Comparison of ENCODE assay signal across 13 mouse cellular contexts in genomic region chr8:89387295-89387694, GRCm38 (mm10).
A peak's percentile ranks its signal among the peaks of the same experiment; 100 is the strongest.
DNase-seq lines count a peak whose midpoint lies in the region; ATAC-seq and TF ChIP-seq lines count a peak whose summit lies in the region.
"Had no signal": no experiment of that assay in that cellular context is flagged by ENCODE, and none has a peak within 500 bp of the region (broad histone marks: within the 10 kb centered on the region; RNA-seq: fewer than 3 reads in every experiment).

No protein-coding gene starts in this region.

- H3K9ac ChIP-seq in kidney, embryonic 14.5 days (ENCODE audit: low read depth, low read length) = no peak overlapping the region
- H3K9ac ChIP-seq in hindbrain, embryonic 13.5 days = no peak overlapping the region
- no peak overlapping the region for H3K9ac ChIP-seq in neural tube, embryonic 12.5 days
- H3K9ac ChIP-seq: limb, embryonic 15.5 days had no signal

- DNase-seq in kidney, adult 9 months = no peak
- DNase-seq in embryo, embryonic 9.5 days (ENCODE audit: extremely low spot score) = peak; percentile 45
- no peak for DNase-seq in left cerebral cortex, adult 2 months (ENCODE audit: extremely low spot score in 1 of 2, low spot score in 2 of 2)
- DNase-seq in urinary bladder, adult 2 months (ENCODE audit: low spot score) = no peak
- DNase-seq in urinary bladder, adult 18-20 months (ENCODE audit: low spot score in 2 of 2) = no peak
- DNase-seq: heart, postnatal 10 days; kidney, adult 18-20 months had no signal

- H3K4me3 ChIP-seq in kidney, embryonic 14.5 days (ENCODE audit: low read length) = no peak overlapping the region
- H3K4me3 ChIP-seq in hindbrain, embryonic 13.5 days = no peak overlapping the region
- no peak overlapping the region for H3K4me3 ChIP-seq in neural tube, embryonic 12.5 days
- no peak overlapping the region for H3K4me3 ChIP-seq in left cerebral cortex, adult 2 months
- H3K4me3 ChIP-seq: limb, embryonic 15.5 days had no signal

- no peak for TF ChIP-seq CTCF in left cerebral cortex, adult 2 months (IDR thresholded peaks at IDR 0.05)

- H3K9me3 ChIP-seq in kidney, embryonic 14.5 days (ENCODE audit: control insufficient read depth, low read length) = no peaks in the 10 kb centered on the region
- no peaks in the 10 kb centered on the region for H3K9me3 ChIP-seq in hindbrain, embryonic 13.5 days
- H3K9me3 ChIP-seq in neural tube, embryonic 12.5 days = no peaks in the 10 kb centered on the region
- H3K9me3 ChIP-seq: limb, embryonic 15.5 days had no signal

- no peaks in the 10 kb centered on the region for H3K27me3 ChIP-seq in kidney, embryonic 14.5 days (ENCODE audit: control insufficient read depth, insufficient read depth, low read length)
- H3K27me3 ChIP-seq in hindbrain, embryonic 13.5 days = peaks cover 5% of the 10 kb centered on the region; the same call in 1 of the 2 replicates
- no peaks in the 10 kb centered on the region for H3K27me3 ChIP-seq in neural tube, embryonic 12.5 days (replicated peaks)

- WGBS in kidney, embryonic 14.5 days = 3% methylated on average over 8 of the region's 8 CpGs
- 10% methylated on average over 8 of the region's 8 CpGs for WGBS in hindbrain, embryonic 13.5 days
- WGBS in neural tube, embryonic 12.5 days = 5% methylated on average over 8 of the region's 8 CpGs

- peak overlapping the region; percentile 37; the same call in 1 of the 2 replicates for H3K27ac ChIP-seq in kidney, embryonic 14.5 days (ENCODE audit: low read depth, low read length)
- H3K27ac ChIP-seq in hindbrain, embryonic 13.5 days = no peak overlapping the region
- peak overlapping the region; percentile 2; the same call in 1 of the 2 replicates for H3K27ac ChIP-seq in neural tube, embryonic 12.5 days
- no peak overlapping the region; the same call in 1 of the 2 replicates for H3K27ac ChIP-seq in left cerebral cortex, adult 2 months
- H3K27ac ChIP-seq: limb, embryonic 15.5 days had no signal

- H3K4me1 ChIP-seq in kidney, embryonic 14.5 days (ENCODE audit: control insufficient read depth, insufficient read depth, low read length) = peaks cover 41% of the 10 kb centered on the region
- H3K4me1 ChIP-seq in hindbrain, embryonic 13.5 days (replicated peaks) = peaks cover 31% of the 10 kb centered on the region
- H3K4me1 ChIP-seq in neural tube, embryonic 12.5 days = peaks cover 52% of the 10 kb centered on the region

- H3K36me3 ChIP-seq in kidney, embryonic 14.5 days (ENCODE audit: control insufficient read depth, insufficient read depth, low read length) = no peaks in the 10 kb centered on the region
- no peaks in the 10 kb centered on the region for H3K36me3 ChIP-seq in hindbrain, embryonic 13.5 days
- no peaks in the 10 kb centered on the region for H3K36me3 ChIP-seq in neural tube, embryonic 12.5 days
- H3K36me3 ChIP-seq: limb, embryonic 15.5 days had no signal

- ATAC-seq in kidney, embryonic 14.5 days (ENCODE audit: low FRiP score, low TSS enrichment) = 0 out of 2 replicates have a peak, but pooled peaks have one; percentile 12
- 0 out of 2 replicates have a peak, but pooled peaks have one; percentile 36 for ATAC-seq in hindbrain, embryonic 13.5 days (ENCODE audit: low FRiP score)
- ATAC-seq in neural tube, embryonic 12.5 days (ENCODE audit: low FRiP score, low read depth) = 0 out of 2 replicates have a peak, but pooled peaks have one; percentile 6
- ATAC-seq: activated CD4-positive, CD25-positive, alpha-beta regulatory T cell, adult 4 months; lung, postnatal 0 days had no signal

- intact Hi-C loops in left cerebral cortex, adult 2 months (cut with DNase I) = no loop called here

- peak overlapping the region; percentile 0; the same call in 1 of the 2 replicates for H3K4me2 ChIP-seq in kidney, embryonic 14.5 days (replicated peaks; ENCODE audit: low read depth, low read length)
- peak overlapping the region; percentile 31 for H3K4me2 ChIP-seq in hindbrain, embryonic 13.5 days
- H3K4me2 ChIP-seq in neural tube, embryonic 12.5 days (replicated peaks) = peak overlapping the region; percentile 42
- H3K4me2 ChIP-seq: limb, embryonic 15.5 days had no signal

Comparison
In these comparisons a context has a peak if more than half of its experiments do, and no peak if none do; other contexts are left out.
1. H3K27ac ChIP-seq: peak in kidney, embryonic 14.5 days (single experiment) and neural tube, embryonic 12.5 days (single experiment); none in hindbrain, embryonic 13.5 days (single experiment) and left cerebral cortex, adult 2 months (single experiment).
2. Peak in every context shown above with its lines, with median percentiles within 50 percentile points of each other: ATAC-seq and H3K4me2 ChIP-seq.